In genomic region chr1:182956186-182956960, GRCm38 (mm10) we compare ENCODE assay signal across 8 mouse cellular contexts. TPM values are rescaled to one million over a fixed set of nuclear protein-coding genes. Genes with fewer than 3 reads are reported as not detected.
A peak's percentile ranks its signal among the peaks of the same experiment; 100 is the strongest.
DNase-seq lines count a peak whose midpoint lies in the region; ATAC-seq and TF ChIP-seq lines count a peak whose summit lies in the region.

No protein-coding gene starts in this region.

- no peak for TF ChIP-seq CTCF in lung, postnatal 0 days (IDR thresholded peaks at IDR 0.05)
- TF ChIP-seq CTCF in thymus, adult 2 months (IDR thresholded peaks at IDR 0.05; ENCODE audit: borderline replicate concordance, control insufficient read depth, extremely low read depth, insufficient read depth, low read length, poor library complexity) = no peak

- H3K27ac ChIP-seq in heart, embryonic 13.5 days (replicated peaks) = peak overlapping the region; percentile 91
- peak overlapping the region; percentile 81 for H3K27ac ChIP-seq in intestine, embryonic 14.5 days (ENCODE audit: low read depth)
- no peak overlapping the region; the same call in 1 of the 2 replicates for H3K27ac ChIP-seq in lung, postnatal 0 days (ENCODE audit: low read length)
- no peak overlapping the region for H3K27ac ChIP-seq in thymus, adult 2 months (ENCODE audit: control insufficient read depth, insufficient read depth, low read length)

- ATAC-seq in heart, embryonic 13.5 days (ENCODE audit: extremely low read depth, insufficient number of reproducible peaks, low FRiP score, low TSS enrichment) = no peak
- ATAC-seq in intestine, embryonic 14.5 days (replicated peaks; ENCODE audit: low FRiP score, low TSS enrichment, low read depth) = no peak
- ATAC-seq in lung, postnatal 0 days = peak; percentile 40

- peak; percentile 46; the same call in 1 of the 2 replicates for TF ChIP-seq EP300 in lung, postnatal 0 days (IDR thresholded peaks at IDR 0.05)

- no peaks in the 10 kb centered on the region for H3K27me3 ChIP-seq in heart, embryonic 13.5 days (replicated peaks)
- no peaks in the 10 kb centered on the region for H3K27me3 ChIP-seq in intestine, embryonic 14.5 days (replicated peaks; ENCODE audit: control insufficient read depth, insufficient read depth, low read length)
- H3K27me3 ChIP-seq in lung, postnatal 0 days (replicated peaks; ENCODE audit: insufficient read depth, low read length) = no peaks in the 10 kb centered on the region
- no peaks in the 10 kb centered on the region; the same call in 1 of the 2 replicates for H3K27me3 ChIP-seq in thymus, adult 2 months (ENCODE audit: control insufficient read depth, insufficient read depth, low read length)

- WGBS in heart, embryonic 13.5 days = 33% methylated on average over 12 of the region's 12 CpGs
- 66% methylated on average over 12 of the region's 12 CpGs for WGBS in intestine, embryonic 14.5 days
- 52% methylated on average over 12 of the region's 12 CpGs for whole genome bisulfite sequencing in lung, postnatal 0 days
- 87% methylated on average over 12 of the region's 12 CpGs for WGBS in thymus, adult 2 months

- H3K9me3 ChIP-seq in heart, embryonic 13.5 days = no peaks in the 10 kb centered on the region
- H3K9me3 ChIP-seq in intestine, embryonic 14.5 days (ENCODE audit: control insufficient read depth, low read length) = no peaks in the 10 kb centered on the region
- no peaks in the 10 kb centered on the region for H3K9me3 ChIP-seq in lung, postnatal 0 days (ENCODE audit: low read length)

- peak overlapping the region; percentile 79 for H3K9ac ChIP-seq in heart, embryonic 13.5 days
- H3K9ac ChIP-seq in intestine, embryonic 14.5 days (ENCODE audit: low read length) = no peak overlapping the region
- no peak overlapping the region for H3K9ac ChIP-seq in lung, postnatal 0 days (replicated peaks; ENCODE audit: low read depth)

- TF ChIP-seq POLR2A in thymus, adult 2 months (IDR thresholded peaks at IDR 0.05; ENCODE audit: control insufficient read depth, extremely low read depth, insufficient read depth, low read length, poor library complexity) = no peak

- peak overlapping the region; percentile 72 for H3K4me2 ChIP-seq in heart, embryonic 13.5 days
- H3K4me2 ChIP-seq in intestine, embryonic 14.5 days (ENCODE audit: low read length) = peak overlapping the region; percentile 66
- H3K4me2 ChIP-seq in lung, postnatal 0 days (replicated peaks; ENCODE audit: low read depth, low read length) = no peak overlapping the region

- H3K4me1 ChIP-seq in heart, embryonic 13.5 days = peaks cover 79% of the 10 kb centered on the region
- peaks cover 22% of the 10 kb centered on the region for H3K4me1 ChIP-seq in intestine, embryonic 14.5 days (replicated peaks; ENCODE audit: control insufficient read depth, insufficient read depth, low read length)
- H3K4me1 ChIP-seq in lung, postnatal 0 days (ENCODE audit: insufficient read depth, low read depth, low read length) = peaks cover 22% of the 10 kb centered on the region; the same call in 1 of the 2 replicates
- peaks cover 9% of the 10 kb centered on the region; the same call in 1 of the 2 replicates for H3K4me1 ChIP-seq in thymus, adult 2 months (replicated peaks; ENCODE audit: control insufficient read depth, insufficient read depth, low read length)

- H3K4me3 ChIP-seq in heart, embryonic 13.5 days = peak overlapping the region; percentile 53
- peak overlapping the region; percentile 47 for H3K4me3 ChIP-seq in intestine, embryonic 14.5 days (ENCODE audit: low read depth, low read length)
- no peak overlapping the region for H3K4me3 ChIP-seq in lung, postnatal 0 days (ENCODE audit: low read depth, low read length)
- no peak overlapping the region for H3K4me3 ChIP-seq in thymus, adult 2 months (ENCODE audit: control insufficient read depth, insufficient read depth, low read length)

- intact Hi-C loops in heart, postnatal 36 days (cut with DNase I) = loop anchor here (5.0 kb wide), 2 partner anchors 49 to 299 kb away; no protein-coding TSS in a partner anchor

- DNase-seq in heart, postnatal 36 days = no peak
- peak; percentile 78 for DNase-seq in Muller cell, postnatal 12 days (ENCODE audit: inconsistent ontology term)
- DNase-seq in intestine, embryonic 14.5 days (ENCODE audit: low spot score) = no peak
- DNase-seq in lung, postnatal 0 days (ENCODE audit: low spot score) = peak; percentile 81
- DNase-seq in thymus, postnatal 36 days = no peak
- DNase-seq in spleen, postnatal 4 days (ENCODE audit: low spot score in 2 of 2) = no peak
- DNase-seq in thymus, adult 2 months = no peak

- peaks cover 6% of the 10 kb centered on the region; the same call in 1 of the 2 replicates for H3K36me3 ChIP-seq in heart, embryonic 13.5 days
- no peaks in the 10 kb centered on the region for H3K36me3 ChIP-seq in intestine, embryonic 14.5 days (ENCODE audit: control insufficient read depth, insufficient read depth, low read length)
- no peaks in the 10 kb centered on the region for H3K36me3 ChIP-seq in lung, postnatal 0 days (ENCODE audit: insufficient read depth, low read length)
- no peaks in the 10 kb centered on the region for H3K36me3 ChIP-seq in thymus, adult 2 months (ENCODE audit: control insufficient read depth, insufficient read depth, low read length)

RNA-seq across cellular contexts. Expression of gene Tlr5, which starts 1.8 kb away (rescaled TPM):
- 3.1 and 3.6 TPM in 2 replicates for polyA plus RNA-seq in heart, embryonic 13.5 days (2015; fragmentation: Nextera tagmentation; extraction: Ambion mirVana)
- total RNA-seq in heart, postnatal 36 days (2021) = 1 to 10 TPM; 1.4 TPM
- 5.7 and 6.8 TPM in 2 replicates for polyA plus RNA-seq in intestine, embryonic 14.5 days (2014; fragmentation: Nextera tagmentation; extraction: Ambion mirVana)
- polyA plus RNA-seq in lung, postnatal 0 days (2015; fragmentation: Nextera tagmentation; extraction: Ambion mirVana) = 1.5 TPM in 2 replicates
- polyA plus RNA-seq in thymus, adult 2 months (2012; rRNA removed) = 0.82 and 1.1 TPM in 2 replicates

Comparison
In these comparisons a context has a peak if more than half of its experiments do, and no peak if none do; other contexts are left out.
1. H3K27ac ChIP-seq: peak in heart, embryonic 13.5 days (single experiment) and intestine, embryonic 14.5 days (single experiment); none in lung, postnatal 0 days (single experiment) and thymus, adult 2 months (single experiment).
2. H3K4me3 ChIP-seq: peak in heart, embryonic 13.5 days (single experiment) and intestine, embryonic 14.5 days (single experiment); none in lung, postnatal 0 days (single experiment) and thymus, adult 2 months (single experiment).
3. DNase-seq: peak in Muller cell, postnatal 12 days (single experiment) and lung, postnatal 0 days (single experiment); none in heart, postnatal 36 days (0 of 2), intestine, embryonic 14.5 days (single experiment), thymus, postnatal 36 days (0 of 2), spleen, postnatal 4 days (0 of 2) and thymus, adult 2 months (single experiment).